Mouse (Mus musculus) gastrocnemius, adult 2 months (tissue): ENCODE results near the gene Pfkm. TPM values are rescaled to one million over a fixed set of nuclear protein-coding genes. Genes with fewer than 3 reads are reported as not detected.

Source experiments
- DNase-seq: peaks from one replicate; pipeline ENCODE4 v3.0.0; 2022
- H3K27ac ChIP-seq: fragments of 200-600 bp; 2 replicates; pipeline ENCODE4 v1.8.1; 2022; ENCODE audit warnings: mild to moderate bottlenecking
- H3K4me3 ChIP-seq: fragments of 200-600 bp; 2 replicates; pipeline ENCODE4 v1.8.1; 2022; ENCODE audit warnings: mild to moderate bottlenecking, moderate library complexity
- CTCF ChIP-seq: fragments of 200-600 bp; IDR thresholded peaks from 2 replicates; pipeline ENCODE4 v1.8.1; 2022; ENCODE audit warnings: antibody characterized with exemption, mild to moderate bottlenecking, moderate library complexity
- intact Hi-C: fragments of 180-260 bp; cut with DNase I; formaldehyde crosslinking; loops from one replicate; pipeline ENCODE4 v1.15.1; 2025
- total RNA-seq, 2 experiments: library from RNA; stranded (reverse); gene quantifications; 2 replicates each; pipeline ENCODE4 v1.2.3; 2021

Gene Pfkm
- total RNA-seq, 2 experiments from 2014 or later = 2,669 to 2,908 TPM

DNA sequence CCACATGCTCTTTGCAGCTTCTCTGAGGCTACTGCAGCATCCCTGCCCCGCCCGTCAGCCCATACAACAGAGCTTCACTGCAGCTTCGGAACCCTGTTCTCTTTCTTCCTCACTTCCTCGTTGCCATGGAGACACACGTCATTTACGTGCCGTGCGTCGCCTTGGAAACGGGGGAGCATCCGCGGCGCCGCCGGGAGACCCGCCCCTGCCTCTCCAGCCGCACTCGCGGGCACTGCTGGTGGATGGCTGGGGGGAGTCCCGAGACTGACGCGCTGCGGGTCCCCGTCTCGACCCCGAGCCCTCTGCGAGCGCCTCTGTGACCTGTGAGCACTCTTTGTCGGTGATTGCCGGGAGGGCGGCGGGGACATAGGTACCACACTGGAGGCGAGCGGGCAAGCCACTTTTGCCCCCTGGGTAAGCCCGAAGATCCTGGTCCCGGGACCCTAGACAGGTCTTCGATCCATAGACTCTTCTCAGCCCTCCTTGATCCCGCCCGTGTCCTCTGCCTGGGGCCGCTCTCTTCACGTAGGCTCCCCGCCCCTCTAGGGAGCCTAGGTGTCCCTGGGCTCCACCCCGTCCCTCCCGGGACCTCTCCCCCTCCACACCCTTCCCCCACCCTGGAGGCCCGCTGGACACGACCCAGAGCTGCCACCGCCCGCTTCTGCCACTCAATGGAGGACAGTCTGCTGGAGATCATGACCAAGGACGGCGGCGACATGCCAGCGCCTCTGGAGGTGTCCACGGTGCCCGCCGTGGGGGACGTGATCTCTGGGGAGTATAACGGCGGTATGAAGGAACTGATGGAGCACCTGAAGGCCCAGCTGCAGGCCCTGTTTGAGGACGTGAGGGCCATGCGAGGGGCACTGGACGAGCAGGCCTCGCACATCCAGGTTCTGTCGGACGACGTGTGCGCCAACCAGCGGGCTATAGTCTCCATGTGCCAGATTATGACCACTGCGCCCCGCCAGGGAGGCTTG, 75.5 kb downstream of the Pfkm start:
- no peak overlapping the region for H3K27ac ChIP-seq
- no peak for TF ChIP-seq CTCF
- peak overlapping the region; percentile 71 for H3K4me3 ChIP-seq
- peak; percentile 58 for DNase-seq
- intact Hi-C loops = no loop called here

DNA sequence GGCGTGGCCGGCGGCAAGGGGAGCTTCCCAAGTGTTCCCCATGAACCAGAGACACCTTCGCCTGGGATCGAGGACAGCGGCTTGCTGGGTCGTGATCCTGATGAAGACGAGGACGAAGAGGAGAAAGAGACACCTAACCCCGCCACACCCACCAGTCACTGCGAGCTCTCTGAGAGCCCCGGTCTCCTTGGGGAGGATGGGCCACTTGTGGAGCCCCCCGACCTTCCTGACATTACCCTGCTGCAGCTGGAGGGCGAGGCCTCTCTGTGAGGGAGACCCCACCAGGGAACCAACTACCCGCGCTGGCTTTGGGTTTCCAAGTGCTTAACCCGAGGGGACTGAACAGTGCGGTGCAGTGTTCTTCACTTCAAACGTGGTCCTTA, 76.2 kb downstream of the Pfkm start:
- H3K27ac ChIP-seq = no peak overlapping the region
- no peak for DNase-seq
- H3K4me3 ChIP-seq = peak overlapping the region; percentile 71
- intact Hi-C loops = no loop called here
- no peak for TF ChIP-seq CTCF

- intact Hi-C loops = no loop called here
- TF ChIP-seq CTCF = no peak
- Histone ChIP-seq H3K27ac (no peak overlapping the region), H3K4me3 (no peak overlapping the region)
- DNase-seq = no peak
Measured at GRCm38 (mm10) chr15:98170365-98170764, 78.0 kb downstream of the Pfkm start.

DNA sequence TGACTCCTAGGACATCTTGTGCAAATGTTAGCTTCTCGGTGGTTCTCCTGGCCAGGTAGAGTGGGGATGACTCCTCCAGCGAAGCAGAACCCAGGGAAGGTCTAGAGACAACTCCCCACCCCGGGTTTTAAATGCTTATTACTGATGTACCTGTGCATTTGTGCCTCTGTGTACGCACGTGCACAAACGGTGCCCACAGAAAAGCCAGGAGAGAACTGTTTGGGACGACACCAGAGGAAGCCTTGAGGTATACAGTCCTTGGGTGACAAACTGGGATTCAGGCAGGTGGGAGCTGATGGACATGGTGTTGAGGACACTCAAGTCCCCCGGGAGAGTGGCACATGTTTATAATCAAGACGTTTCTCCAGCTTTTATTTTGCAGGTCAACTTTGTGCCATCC, 78.5 kb downstream of the Pfkm start:
- intact Hi-C loops = no loop called here
- no peak overlapping the region for H3K4me3 ChIP-seq
- no peak for DNase-seq
- no peak overlapping the region for H3K27ac ChIP-seq
- no peak for TF ChIP-seq CTCF

GRCm38 (mm10) chr15:98172113-98172512, 79.7 kb downstream of the Pfkm start:
- H3K4me3 ChIP-seq = no peak overlapping the region
- TF ChIP-seq CTCF = no peak
- intact Hi-C loops = no loop called here

DNA sequence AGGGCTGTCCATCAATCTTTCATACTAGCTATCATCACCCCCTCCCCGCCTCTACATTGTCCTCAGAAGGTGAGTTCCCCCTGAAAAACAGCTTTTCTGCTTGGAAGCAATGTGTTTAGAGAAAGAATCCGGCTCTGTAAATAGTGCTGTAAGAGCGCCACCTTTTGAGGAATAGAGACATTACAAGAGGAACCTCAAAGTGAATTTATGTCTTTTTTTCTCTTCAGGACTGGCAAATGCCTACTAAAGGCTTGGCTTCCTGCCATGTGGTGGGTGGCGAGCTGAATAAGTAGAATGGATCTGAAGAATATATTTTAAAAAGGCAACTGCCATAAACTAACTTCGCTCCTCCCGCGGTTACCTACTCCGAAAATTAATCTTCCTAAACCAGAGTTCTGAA, 81.4 kb downstream of the Pfkm start:
- Histone ChIP-seq H3K27ac (no peak overlapping the region), H3K4me3 (no peak overlapping the region)
- intact Hi-C loops = no loop called here
- no peak for DNase-seq
- TF ChIP-seq CTCF = peak; percentile 76

More at GRCm38 (mm10) chr15:98172113-98172512, 79.7 kb downstream of the Pfkm start:
- DNase-seq = no peak
- no peak overlapping the region for H3K27ac ChIP-seq

- TF ChIP-seq CTCF = no peak
- no peak overlapping the region for H3K4me3 ChIP-seq
- intact Hi-C loops = loop anchor here (5.0 kb wide), 1 partner anchor 215 kb away; the partner anchor contains the start of gene Tmem106c
- DNase-seq = no peak
- no peak overlapping the region for H3K27ac ChIP-seq
Measured at GRCm38 (mm10) chr15:98177320-98177719, 84.9 kb downstream of the Pfkm start.

DNA sequence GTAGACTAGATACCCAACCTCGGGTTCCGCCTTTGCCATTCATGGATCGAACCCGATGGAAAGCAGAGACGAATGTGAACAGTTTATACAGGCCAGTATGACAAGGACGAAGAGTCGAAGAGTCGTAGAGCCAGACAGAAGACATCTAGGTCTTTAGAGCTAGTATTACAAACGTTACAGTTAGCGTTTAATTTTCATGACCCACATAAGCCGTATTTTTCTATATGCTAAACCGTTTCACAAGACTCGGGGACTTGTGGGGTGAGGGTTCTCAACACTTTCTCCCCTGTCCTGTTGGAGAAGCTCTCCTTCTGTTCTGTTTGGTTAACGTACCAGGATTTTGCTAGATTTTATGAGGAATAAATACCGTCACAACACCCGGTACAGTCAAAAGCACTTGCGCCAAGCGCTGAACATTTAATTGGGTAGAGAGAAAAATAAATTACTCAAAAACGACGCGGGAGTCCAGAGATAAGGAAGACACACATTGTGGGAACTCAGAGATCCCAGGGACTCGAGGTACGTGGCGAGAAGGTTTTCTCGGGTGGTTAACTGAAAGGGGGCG, 88.3 kb downstream of the Pfkm start:
- peak overlapping the region; percentile 74 for H3K4me3 ChIP-seq
- H3K27ac ChIP-seq = peak overlapping the region; percentile 97
- intact Hi-C loops = loop anchor here (1.0 to 10.0 kb wide), 2 partner anchors 116 to 294 kb away; partner anchors contain the start of gene Zfp641
- TF ChIP-seq CTCF = no peak
- DNase-seq = no peak

GRCm38 (mm10) chr15:98181132-98181711, 88.8 kb downstream of the Pfkm start:
- Histone ChIP-seq H3K4me3 (peak overlapping the region; percentile 74), H3K27ac (peak overlapping the region; percentile 97)
- peak; percentile 91 for TF ChIP-seq CTCF
- DNase-seq = peak; percentile 97
- intact Hi-C loops = loop anchor here (1.0 to 10.0 kb wide), 2 partner anchors 115 to 294 kb away; partner anchors contain the start of gene Zfp641

Other genes starting within 250 kb of the Pfkm start
- gene Hdac7, start 248.1 kb upstream of the Pfkm start, total RNA-seq = 10 to 100 TPM; 10.2 to 11.6 TPM
- under 1 TPM in 1 of 2 experiments, not detected in 1; 0.14 TPM for gene Vdr, start 182.0 kb upstream of the Pfkm start, total RNA-seq
- gene Tmem106c, start 128.4 kb upstream of the Pfkm start, total RNA-seq = 1 to 10 TPM; 4.9 to 7.3 TPM
- 1 to 10 TPM; 1.1 to 1.5 TPM for gene Col2a1, start 87.9 kb upstream of the Pfkm start, total RNA-seq
- 1 to 10 TPM; 7.4 to 8.5 TPM for gene Senp1, start 1.2 kb downstream of the Pfkm start, total RNA-seq
- 100 to 1,000 TPM in 1 of 2 experiments, 10 to 100 TPM in 1; 97.8 to 124 TPM for gene Asb8, start 73.0 kb downstream of the Pfkm start, total RNA-seq
- not detected for gene Ccdc184, start 74.6 kb downstream of the Pfkm start, total RNA-seq
- gene Olfr288, start 103.0 kb downstream of the Pfkm start, total RNA-seq = not detected
- not detected for gene Gm44579, start 128.4 kb downstream of the Pfkm start, total RNA-seq
- gene Olfr287, start 128.5 kb downstream of the Pfkm start, total RNA-seq = not detected
- not detected for gene Olfr286, start 141.9 kb downstream of the Pfkm start, total RNA-seq
- not detected for gene H1fnt, start 164.7 kb downstream of the Pfkm start, total RNA-seq
- 10 to 100 TPM in 1 of 2 experiments, 1 to 10 TPM in 1; 10.0 to 11.8 TPM for gene Zfp641, start 203.6 kb downstream of the Pfkm start, total RNA-seq
- gene Olfr285, start 224.8 kb downstream of the Pfkm start, total RNA-seq = not detected
- gene Olfr284, start 248.4 kb downstream of the Pfkm start, total RNA-seq = not detected